Mouse (Mus musculus): Measurements from ENCODE around the gene Zfp202.

Zfp202 gene

GRCm38 (mm10) chr9:40241223-40241801 lies 49.2 kb downstream of the Zfp202 start:
- DNase-seq, result peak; percentile 26

- peak; percentile 19 for DNase-seq
Measured at GRCm38 (mm10) chr9:40241951-40242888, 50.1 kb downstream of the Zfp202 start.

GRCm38 (mm10) chr9:40245466-40245865 lies 53.4 kb downstream of the Zfp202 start:
- no peak for DNase-seq

GRCm38 (mm10) chr9:40245974-40246665 lies 54.0 kb downstream of the Zfp202 start:
- no peak for DNase-seq

GRCm38 (mm10) chr9:40246702-40247101 lies 54.6 kb downstream of the Zfp202 start:
- DNase-seq, result no peak

- DNase-seq, result no peak
Measured at GRCm38 (mm10) chr9:40249106-40249505, 57.0 kb downstream of the Zfp202 start.

GRCm38 (mm10) chr9:40252459-40252858 lies 60.3 kb downstream of the Zfp202 start:
- DNase-seq, result no peak
